Mouse (Mus musculus): ENCODE data around the gene Rdh16f2. TPM values are rescaled to one million over a fixed set of nuclear protein-coding genes. Genes with fewer than 3 reads are reported as not detected.
A peak's percentile ranks its signal among the peaks of the same experiment; 100 is the strongest.

The Rdh16f2 gene
- polyA plus RNA-seq, 1 experiment from 2014 or later, result 0.10 TPM

DNA sequence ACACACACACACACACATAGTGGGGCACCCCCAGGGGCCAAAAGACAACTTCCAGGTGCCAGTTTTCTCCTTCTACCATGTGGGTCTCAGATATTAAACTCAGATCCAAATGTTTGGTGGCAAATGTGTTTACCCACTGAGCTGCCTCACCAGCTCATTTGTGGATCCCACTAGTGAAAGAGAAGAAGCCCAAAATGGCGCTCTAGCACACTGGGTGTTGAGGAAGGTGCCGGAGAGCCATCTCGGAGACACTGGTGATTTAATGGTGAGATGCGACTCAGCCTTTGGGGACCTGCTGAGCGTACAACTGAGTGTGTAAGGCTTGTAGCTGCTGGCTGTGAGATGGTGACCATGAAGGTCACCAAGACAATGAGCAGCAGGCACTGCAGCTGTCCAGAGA, 51.4 kb downstream of the Rdh16f2 start:
- Histone ChIP-seq H3K4me1 (ENCODE audit: control insufficient read depth, insufficient read depth, low read length) (no peaks in the 10 kb centered on the region), H3K9me3 (replicated peaks; ENCODE audit: control insufficient read depth, low read length) (no peaks in the 10 kb centered on the region)
- WGBS, result 95% methylated on average over 5 of the region's 5 CpGs

DNA sequence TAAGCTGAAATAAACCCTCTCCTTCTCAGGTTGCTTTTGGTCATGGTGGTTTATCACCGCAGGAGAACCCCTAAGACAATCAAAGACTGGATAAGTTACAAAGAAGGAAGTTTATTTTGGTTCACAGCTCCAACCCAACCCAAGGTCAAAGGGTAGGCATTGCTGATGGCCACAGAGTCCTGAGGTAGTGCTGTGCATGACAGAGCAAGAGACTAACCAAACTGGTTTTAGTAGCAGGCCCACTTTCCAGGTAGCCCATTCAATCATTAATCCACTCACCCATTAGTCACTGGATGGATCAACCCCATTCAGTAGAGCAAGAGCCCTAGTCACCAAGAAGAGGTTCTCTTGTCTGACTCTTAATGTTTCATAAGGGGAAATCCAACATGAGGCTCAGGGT, 56.0 kb downstream of the Rdh16f2 start:
- Histone ChIP-seq H3K4me2 (ENCODE audit: low read depth, low read length) (no peak overlapping the region), H3K4me3 (replicated peaks; ENCODE audit: low read length) (no peak overlapping the region), H3K9me3 (replicated peaks; ENCODE audit: control insufficient read depth, low read length) (no peaks in the 10 kb centered on the region), H3K27ac (ENCODE audit: low read length) (no peak overlapping the region; the same call in 1 of the 2 replicates), H3K27me3 (ENCODE audit: control insufficient read depth, insufficient read depth, low read length) (no peaks in the 10 kb centered on the region), H3K36me3 (ENCODE audit: control insufficient read depth, insufficient read depth, low read length) (no peaks in the 10 kb centered on the region), H3K9ac (ENCODE audit: low read length) (no peak overlapping the region), H3K4me1 (ENCODE audit: control insufficient read depth, insufficient read depth, low read length) (peaks cover 7% of the 10 kb centered on the region; the same call in 1 of the 2 replicates)
- WGBS, result 72% methylated on average over 1 of the region's 1 CpGs
- ATAC-seq (ENCODE audit: insufficient read depth, low FRiP score), result no peak; the same call in 1 of the 2 replicates

More for the DNA sequence above, 51.4 kb downstream of the Rdh16f2 start:
- Histone ChIP-seq H3K27me3 (ENCODE audit: control insufficient read depth, insufficient read depth, low read length) (no peaks in the 10 kb centered on the region), H3K36me3 (ENCODE audit: control insufficient read depth, insufficient read depth, low read length) (no peaks in the 10 kb centered on the region), H3K4me2 (ENCODE audit: low read depth, low read length) (no peak overlapping the region), H3K9ac (ENCODE audit: low read length) (no peak overlapping the region), H3K27ac (ENCODE audit: low read length) (no peak overlapping the region), H3K4me3 (replicated peaks; ENCODE audit: low read length) (no peak overlapping the region)
- ATAC-seq (ENCODE audit: insufficient read depth, low FRiP score), result no peak

DNA sequence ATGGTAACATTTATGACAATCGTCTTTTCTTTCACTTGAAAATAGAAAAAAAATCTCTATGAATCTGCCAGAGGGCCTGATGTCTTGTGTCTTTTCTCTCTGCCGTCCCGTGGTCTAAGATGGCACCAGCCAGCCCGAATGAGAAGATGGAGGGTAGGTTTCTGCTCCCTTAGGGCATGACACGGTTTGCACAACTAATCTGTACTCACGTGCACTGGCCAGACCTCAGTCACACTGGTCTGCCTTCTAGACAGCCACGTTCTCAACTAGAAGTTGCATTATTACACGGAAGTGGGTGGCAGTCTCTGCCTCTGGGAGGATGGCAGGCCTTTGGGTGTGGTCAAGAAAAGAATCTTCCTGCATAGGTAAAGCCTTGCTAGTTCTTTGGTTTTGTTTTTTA, 56.8 kb downstream of the Rdh16f2 start:
- Histone ChIP-seq H3K9ac (ENCODE audit: low read length) (no peak overlapping the region), H3K4me3 (replicated peaks; ENCODE audit: low read length) (no peak overlapping the region), H3K9me3 (replicated peaks; ENCODE audit: control insufficient read depth, low read length) (no peaks in the 10 kb centered on the region), H3K4me1 (ENCODE audit: control insufficient read depth, insufficient read depth, low read length) (peaks cover 7% of the 10 kb centered on the region; the same call in 1 of the 2 replicates), H3K27ac (ENCODE audit: low read length) (no peak overlapping the region), H3K36me3 (ENCODE audit: control insufficient read depth, insufficient read depth, low read length) (no peaks in the 10 kb centered on the region), H3K4me2 (ENCODE audit: low read depth, low read length) (no peak overlapping the region), H3K27me3 (ENCODE audit: control insufficient read depth, insufficient read depth, low read length) (no peaks in the 10 kb centered on the region)
- ATAC-seq (ENCODE audit: insufficient read depth, low FRiP score), result no peak
- 87% methylated on average over 8 of the region's 8 CpGs for WGBS

DNA sequence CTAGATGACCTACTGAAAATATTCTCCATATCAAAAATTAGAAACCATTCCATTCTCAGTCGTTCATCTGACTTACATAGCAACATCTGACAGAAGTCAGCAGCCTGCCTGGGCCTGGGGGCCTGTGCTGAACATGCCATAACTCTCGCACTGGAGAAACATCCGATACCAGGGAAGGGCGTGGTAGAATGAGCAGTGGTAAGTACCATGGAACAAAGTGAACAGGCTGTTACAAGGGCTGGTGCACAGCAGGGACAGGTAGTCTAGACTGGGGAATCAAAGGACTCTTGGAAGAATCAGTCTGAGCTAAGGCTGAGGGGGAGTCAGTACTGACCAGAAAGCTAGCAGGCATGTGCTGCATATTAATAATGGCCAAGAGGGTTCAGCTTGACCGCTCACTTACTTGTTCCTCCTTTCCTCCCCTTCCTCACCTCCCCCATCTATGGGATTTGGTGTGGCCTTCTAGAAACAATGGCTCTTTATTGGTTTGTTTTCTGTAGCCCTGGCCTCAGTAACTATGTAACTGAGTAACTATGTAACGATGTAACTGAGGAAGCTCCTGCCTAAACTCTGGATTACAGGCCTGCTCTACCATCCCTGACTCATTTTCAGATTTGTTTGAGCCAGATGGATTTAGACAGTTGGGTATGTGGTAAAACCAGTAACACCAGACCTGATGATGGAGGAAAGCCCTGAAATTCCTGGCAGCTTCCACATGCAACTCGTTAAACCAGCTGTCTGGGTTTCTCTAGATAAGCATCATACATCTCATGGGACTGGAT, 58.5 kb downstream of the Rdh16f2 start:
- Histone ChIP-seq H3K4me2 (ENCODE audit: low read depth, low read length) (no peak overlapping the region), H3K27me3 (ENCODE audit: control insufficient read depth, insufficient read depth, low read length) (no peaks in the 10 kb centered on the region), H3K27ac (ENCODE audit: low read length) (peak overlapping the region; percentile 56; the same call in 1 of the 2 replicates), H3K36me3 (ENCODE audit: control insufficient read depth, insufficient read depth, low read length) (no peaks in the 10 kb centered on the region), H3K9ac (ENCODE audit: low read length) (no peak overlapping the region), H3K4me3 (replicated peaks; ENCODE audit: low read length) (no peak overlapping the region), H3K4me1 (ENCODE audit: control insufficient read depth, insufficient read depth, low read length) (peaks cover 7% of the 10 kb centered on the region; the same call in 1 of the 2 replicates), H3K9me3 (replicated peaks; ENCODE audit: control insufficient read depth, low read length) (no peaks in the 10 kb centered on the region)
- WGBS, result 48% methylated on average over 7 of the region's 7 CpGs
- peak; percentile 58 for ATAC-seq (ENCODE audit: insufficient read depth, low FRiP score)

Other genes starting within 250 kb of the Rdh16f2 start
- 95.6 and 102 TPM in 2 replicates for gene Lrp1, start 245.3 kb upstream of the Rdh16f2 start, polyA plus RNA-seq (2015; fragmentation: Nextera tagmentation; extraction: Ambion mirVana)
- 49.7 and 60.3 TPM in 2 replicates for gene Stat6, start 223.5 kb upstream of the Rdh16f2 start, polyA plus RNA-seq (2015; fragmentation: Nextera tagmentation; extraction: Ambion mirVana)
- 8.8 and 10.0 TPM in 2 replicates for gene Nemp1, start 199.6 kb upstream of the Rdh16f2 start, polyA plus RNA-seq (2015; fragmentation: Nextera tagmentation; extraction: Ambion mirVana)
- 9.9 and 10.1 TPM in 2 replicates for gene Nab2, start 197.9 kb upstream of the Rdh16f2 start, polyA plus RNA-seq (2015; fragmentation: Nextera tagmentation; extraction: Ambion mirVana)
- 24.5 and 28.6 TPM in 2 replicates for gene Myo1a, start 161.3 kb upstream of the Rdh16f2 start, polyA plus RNA-seq (2015; fragmentation: Nextera tagmentation; extraction: Ambion mirVana)
- gene Tac2, start 142.0 kb upstream of the Rdh16f2 start, polyA plus RNA-seq (2015; fragmentation: Nextera tagmentation; extraction: Ambion mirVana), result 0.72 and 1.8 TPM in 2 replicates
- 2.0 and 2.2 TPM in 2 replicates for gene Zbtb39, start 126.9 kb upstream of the Rdh16f2 start, polyA plus RNA-seq (2015; fragmentation: Nextera tagmentation; extraction: Ambion mirVana)
- gene Gpr182, start 114.7 kb upstream of the Rdh16f2 start, polyA plus RNA-seq (2015; fragmentation: Nextera tagmentation; extraction: Ambion mirVana), result 2.7 and 2.8 TPM in 2 replicates
- 0.10 and 0.11 TPM in 2 replicates for gene Rdh1, start 106.8 kb upstream of the Rdh16f2 start, polyA plus RNA-seq (2015; fragmentation: Nextera tagmentation; extraction: Ambion mirVana)
- gene Rdh16f1, start 106.7 kb upstream of the Rdh16f2 start, polyA plus RNA-seq (2015; fragmentation: Nextera tagmentation; extraction: Ambion mirVana), result 0.23 TPM in 1 of 2 replicates, not detected in the other
- 0.06 and 0.16 TPM in 2 replicates for gene Rdh9, start 90.1 kb upstream of the Rdh16f2 start, polyA plus RNA-seq (2015; fragmentation: Nextera tagmentation; extraction: Ambion mirVana)
- gene Rdh16, start 65.3 kb upstream of the Rdh16f2 start, polyA plus RNA-seq (2015; fragmentation: Nextera tagmentation; extraction: Ambion mirVana), result not detected in 2 replicates
- gene Rdh19, start 16.5 kb upstream of the Rdh16f2 start, polyA plus RNA-seq (2015; fragmentation: Nextera tagmentation; extraction: Ambion mirVana), result not detected in 2 replicates
- 0.40 and 0.57 TPM in 2 replicates for gene Rdh7, start 22.3 kb downstream of the Rdh16f2 start, polyA plus RNA-seq (2015; fragmentation: Nextera tagmentation; extraction: Ambion mirVana)
- 4.4 and 12.2 TPM in 2 replicates for gene Sdr9c7, start 32.0 kb downstream of the Rdh16f2 start, polyA plus RNA-seq (2015; fragmentation: Nextera tagmentation; extraction: Ambion mirVana)
- not detected in 2 replicates for gene Hsd17b6, start 141.1 kb downstream of the Rdh16f2 start, polyA plus RNA-seq (2015; fragmentation: Nextera tagmentation; extraction: Ambion mirVana)
- gene Prim1, start 148.7 kb downstream of the Rdh16f2 start, polyA plus RNA-seq (2015; fragmentation: Nextera tagmentation; extraction: Ambion mirVana), result 64.6 and 68.4 TPM in 2 replicates
- 625 and 721 TPM in 2 replicates for gene Naca, start 169.1 kb downstream of the Rdh16f2 start, polyA plus RNA-seq (2015; fragmentation: Nextera tagmentation; extraction: Ambion mirVana)
- gene Ptges3, start 192.5 kb downstream of the Rdh16f2 start, polyA plus RNA-seq (2015; fragmentation: Nextera tagmentation; extraction: Ambion mirVana), result 374 and 406 TPM in 2 replicates
- gene Atp5b, start 216.8 kb downstream of the Rdh16f2 start, polyA plus RNA-seq (2015; fragmentation: Nextera tagmentation; extraction: Ambion mirVana), result 2,507 and 2,568 TPM in 2 replicates
- 8.3 and 10.0 TPM in 2 replicates for gene Baz2a, start 225.1 kb downstream of the Rdh16f2 start, polyA plus RNA-seq (2015; fragmentation: Nextera tagmentation; extraction: Ambion mirVana)